Mouse (Mus musculus) heart, adult 2 months (tissue): ENCODE data around the gene Ube2j1. TPM values are rescaled to one million over a fixed set of nuclear protein-coding genes. Genes with fewer than 3 reads are reported as not detected.

ENCODE experiments used
- DNase-seq, 2 experiments: peaks; one replicate each; pipeline ENCODE4 v3.0.0; 2021
- H3K27ac ChIP-seq: fragments of 200-600 bp; 2 replicates; pipeline ENCODE4 v1.8.1; 2022
- H3K27me3 ChIP-seq: fragments of 200-500 bp; 2 replicates; pipeline ENCODE4 v1.6.1; 2012; ENCODE audit warnings: mild to moderate bottlenecking, low read length, inconsistent platforms, mixed read lengths; ENCODE audit not compliant: control insufficient read depth, insufficient read depth
- H3K36me3 ChIP-seq: fragments of 200-500 bp; 2 replicates; pipeline ENCODE4 v1.6.1; 2012; ENCODE audit warnings: low read length, inconsistent platforms; ENCODE audit not compliant: control insufficient read depth, insufficient read depth
- H3K4me1 ChIP-seq: fragments of 200-500 bp; 2 replicates; pipeline ENCODE4 v1.6.1; 2011; ENCODE audit warnings: low read length; ENCODE audit not compliant: control insufficient read depth, insufficient read depth
- H3K4me3 ChIP-seq: fragments of 200-600 bp; 2 replicates; pipeline ENCODE4 v1.8.1; 2022
- H3K79me2 ChIP-seq: fragments of 200-500 bp; replicated peaks from 2 replicates; pipeline ENCODE4 v1.6.1; 2012; ENCODE audit warnings: mild to moderate bottlenecking, inconsistent platforms, low read length, moderate library complexity, mixed read lengths; ENCODE audit not compliant: control insufficient read depth, insufficient read depth
- H3K9ac ChIP-seq: fragments of 200-500 bp; 2 replicates; pipeline ENCODE4 v1.6.1; 2012; ENCODE audit warnings: low read depth, mild to moderate bottlenecking, control low read depth, inconsistent platforms, low read length, mixed read lengths
- CTCF ChIP-seq: fragments of 200-600 bp; IDR thresholded peaks from 2 replicates; pipeline ENCODE4 v1.8.1; 2022; ENCODE audit warnings: antibody characterized with exemption, mild to moderate bottlenecking, moderate library complexity
- EP300 ChIP-seq: fragments of 200-500 bp; IDR thresholded peaks from 2 replicates; pipeline ENCODE4 v1.6.1; 2011; ENCODE audit warnings: low read depth, low read length, control low read depth; ENCODE audit not compliant: insufficient read depth
- POLR2A ChIP-seq: fragments of 200-500 bp; IDR thresholded peaks from 2 replicates; pipeline ENCODE4 v1.6.1; 2011; ENCODE audit warnings: mild to moderate bottlenecking, low read depth, low read length, control low read depth; ENCODE audit not compliant: insufficient read depth
- WGBS: fragments of 180-500 bp; shearing (Covaris S2); methylation state at CpG from one replicate; pipeline ENCODE4 v1.1.7; 2018; 5-methylcytosine and 5-hydroxymethylcytosine counted together
- intact Hi-C: fragments of 180-260 bp; cut with DNase I; formaldehyde crosslinking; loops from one replicate; pipeline ENCODE4 v1.15.1; 2025
- polyA plus RNA-seq: library from polyadenylated mRNA; depleted of rRNA; stranded (reverse); fragments of >200 nt; gene quantifications from 2 replicates; pipeline ENCODE4 v1.2.3, GENCODE M21; 2012
- total RNA-seq, 2 experiments: library from RNA; stranded (reverse); gene quantifications; 2 replicates each; pipeline ENCODE4 v1.2.3; 2021

Ube2j1 gene
- total and polyA plus RNA-seq, 3 experiments = 14.1 to 41.9 (median 40.8) TPM

DNA sequence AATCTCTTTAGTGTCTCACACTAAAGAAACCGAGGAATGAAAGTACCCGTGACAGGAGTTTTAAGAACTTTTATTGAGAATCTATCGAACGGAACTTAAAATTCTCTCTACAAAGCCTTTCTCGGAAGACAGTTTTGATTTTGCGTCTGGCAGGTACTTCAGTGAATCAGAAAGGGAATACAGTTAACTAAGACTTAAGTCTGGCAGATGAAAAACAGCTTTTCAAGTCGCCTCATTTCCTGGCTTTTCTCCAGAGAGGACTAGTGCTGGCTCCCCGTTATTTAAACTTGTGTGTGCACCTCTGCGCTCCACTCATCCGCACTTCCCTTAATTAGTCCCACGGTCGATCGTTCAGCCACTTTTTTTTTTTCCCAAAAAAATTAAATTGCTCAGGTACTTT, 47.0 kb upstream of the Ube2j1 start:
- H3K36me3 ChIP-seq = no peaks in the 10 kb centered on the region
- H3K79me2 ChIP-seq = no peaks in the 10 kb centered on the region
- H3K27ac ChIP-seq = peak overlapping the region; percentile 82
- peaks cover 7% of the 10 kb centered on the region for H3K27me3 ChIP-seq
- H3K4me1 ChIP-seq = no peaks in the 10 kb centered on the region
- TF ChIP-seq POLR2A (no peak), EP300 (no peak), CTCF (no peak)
- peak overlapping the region; percentile 88 for H3K4me3 ChIP-seq
- no peak overlapping the region; the same call in 1 of the 2 replicates for H3K9ac ChIP-seq
- DNase-seq = no peak
- intact Hi-C loops = loop anchor here (5.0 kb wide), 1 partner anchor 33 kb away; no protein-coding TSS in a partner anchor
- WGBS = 7% methylated on average over 13 of the region's 13 CpGs

- H3K36me3 ChIP-seq = no peaks in the 10 kb centered on the region
These were observed 46.2 kb upstream of the Ube2j1 start for GRCm38 (mm10) chr4:32984801-32985675.

DNA sequence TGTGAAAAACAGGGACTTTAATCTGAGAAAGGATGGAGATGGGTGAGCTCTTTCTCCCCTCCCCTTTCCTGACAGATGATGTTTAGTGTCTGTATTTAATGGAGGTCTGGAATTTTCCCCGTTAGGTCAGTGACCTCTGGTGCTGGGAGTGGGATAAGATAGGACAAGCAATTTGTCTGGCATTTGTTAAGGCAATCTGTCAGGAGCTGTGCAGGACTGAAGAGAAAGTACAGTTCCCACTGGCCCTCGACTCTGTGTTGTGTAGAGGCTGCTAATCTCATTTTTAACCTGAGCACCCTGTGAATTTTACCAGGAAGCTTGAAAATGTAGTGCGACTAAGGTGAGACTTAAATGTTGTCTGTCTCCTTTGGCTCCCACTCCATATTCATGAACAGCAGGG, 45.5 kb upstream of the Ube2j1 start:
- H3K4me1 ChIP-seq = no peaks in the 10 kb centered on the region
- no peak overlapping the region for H3K9ac ChIP-seq
- H3K27ac ChIP-seq = no peak overlapping the region
- no peak overlapping the region for H3K4me3 ChIP-seq
- H3K27me3 ChIP-seq = peaks cover 7% of the 10 kb centered on the region
- intact Hi-C loops = no loop called here
- H3K36me3 ChIP-seq = no peaks in the 10 kb centered on the region
- WGBS = 22% methylated on average over 3 of the region's 3 CpGs
- DNase-seq = no peak
- H3K79me2 ChIP-seq = no peaks in the 10 kb centered on the region
- no peak for TF ChIP-seq CTCF

More at GRCm38 (mm10) chr4:32984801-32985675, 46.2 kb upstream of the Ube2j1 start:
- Histone ChIP-seq H3K4me3 (peak overlapping the region; percentile 88), H3K9ac (no peak overlapping the region), H3K79me2 (no peaks in the 10 kb centered on the region), H3K27ac (peak overlapping the region; percentile 16; the same call in 1 of the 2 replicates), H3K4me1 (no peaks in the 10 kb centered on the region), H3K27me3 (peaks cover 7% of the 10 kb centered on the region)
- 41% methylated on average over 13 of the region's 13 CpGs for WGBS
- TF ChIP-seq EP300 (no peak), POLR2A (no peak), CTCF (peak; percentile 48)
- no peak for DNase-seq
- intact Hi-C loops = loop anchor here (5.0 kb wide), 1 partner anchor 32 kb away; no protein-coding TSS in a partner anchor

DNA sequence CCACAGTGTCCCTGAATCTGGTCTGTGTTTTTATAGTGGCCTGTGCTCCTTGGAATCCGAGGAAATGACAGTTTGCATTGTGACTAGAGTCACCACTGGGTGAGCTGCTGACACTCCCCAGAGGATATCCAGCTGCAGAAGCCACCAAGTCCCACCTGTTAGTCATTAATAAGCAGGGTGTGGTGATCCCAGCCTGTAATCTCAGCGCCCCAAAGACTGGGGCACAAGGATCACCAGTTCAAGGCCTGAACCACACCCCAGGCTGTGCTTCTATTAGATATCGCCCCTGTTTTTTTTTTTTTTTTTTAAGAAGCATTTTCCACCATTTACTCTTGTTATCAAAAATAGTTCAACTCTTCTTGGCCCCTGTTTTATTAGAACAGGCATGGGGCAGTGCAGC, 44.2 kb upstream of the Ube2j1 start:
- H3K4me1 ChIP-seq = no peaks in the 10 kb centered on the region
- no peak overlapping the region for H3K4me3 ChIP-seq
- DNase-seq = no peak
- H3K27ac ChIP-seq = no peak overlapping the region
- no peaks in the 10 kb centered on the region for H3K36me3 ChIP-seq
- TF ChIP-seq EP300 = no peak
- 55% methylated on average over 3 of the region's 3 CpGs for WGBS
- H3K9ac ChIP-seq = no peak overlapping the region
- intact Hi-C loops = no loop called here
- H3K27me3 ChIP-seq = peaks cover 7% of the 10 kb centered on the region
- H3K79me2 ChIP-seq = no peaks in the 10 kb centered on the region

DNA sequence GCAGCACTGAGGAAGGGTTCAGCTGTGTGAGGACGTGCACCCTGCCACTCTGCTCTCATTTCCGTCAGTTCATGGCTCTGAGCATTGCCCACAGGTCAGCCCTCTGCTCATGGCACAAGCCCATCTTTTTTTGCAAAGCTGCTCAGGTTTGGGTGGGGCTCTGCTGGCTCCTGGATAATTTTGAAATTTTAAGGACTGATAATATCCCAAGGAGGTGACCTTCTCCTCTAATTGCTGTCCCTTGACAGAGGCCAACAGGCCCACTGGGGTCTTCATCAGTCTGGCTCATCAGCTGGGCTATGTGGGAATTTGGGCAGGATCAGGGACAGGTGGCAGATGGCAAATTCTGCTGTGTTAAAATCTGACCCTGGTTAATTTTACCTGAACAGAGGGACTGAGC, 41.9 kb upstream of the Ube2j1 start:
- no peak for DNase-seq

GRCm38 (mm10) chr4:32994168-32994567, 37.0 kb upstream of the Ube2j1 start:
- intact Hi-C loops = no loop called here
- no peak overlapping the region for H3K9ac ChIP-seq
- WGBS = 79% methylated on average over 3 of the region's 3 CpGs
- no peak overlapping the region for H3K4me3 ChIP-seq
- no peak overlapping the region for H3K27ac ChIP-seq
- H3K27me3 ChIP-seq = no peaks in the 10 kb centered on the region
- peaks cover 2% of the 10 kb centered on the region; the same call in 1 of the 2 replicates for H3K79me2 ChIP-seq
- no peaks in the 10 kb centered on the region for H3K4me1 ChIP-seq
- TF ChIP-seq POLR2A = no peak
- TF ChIP-seq CTCF = 0 out of 2 replicates have a peak, but pooled peaks have one; percentile 6
- DNase-seq = no peak
- no peaks in the 10 kb centered on the region for H3K36me3 ChIP-seq

More for the DNA sequence above, 41.9 kb upstream of the Ube2j1 start:
- Histone ChIP-seq H3K4me1 (no peaks in the 10 kb centered on the region), H3K9ac (no peak overlapping the region), H3K4me3 (no peak overlapping the region), H3K36me3 (no peaks in the 10 kb centered on the region), H3K27me3 (no peaks in the 10 kb centered on the region), H3K27ac (no peak overlapping the region), H3K79me2 (peaks cover 2% of the 10 kb centered on the region; the same call in 1 of the 2 replicates)
- TF ChIP-seq EP300 (no peak), POLR2A (no peak), CTCF (no peak)
- 71% methylated on average over 2 of the region's 2 CpGs for WGBS
- intact Hi-C loops = no loop called here
